Mouse (Mus musculus): ENCODE data around the gene Slc25a34.

The Slc25a34 gene

GRCm38 (mm10) chr4:141643118-141643855 lies 19.7 kb upstream of the Slc25a34 start:
- DNase-seq (ENCODE audit: low spot score): no peak

GRCm38 (mm10) chr4:141641961-141642811 lies 18.6 kb upstream of the Slc25a34 start:
- DNase-seq (ENCODE audit: low spot score): no peak

GRCm38 (mm10) chr4:141641353-141641771 lies 17.7 kb upstream of the Slc25a34 start:
- DNase-seq (ENCODE audit: low spot score): no peak

- DNase-seq (ENCODE audit: low spot score): no peak
Measured at GRCm38 (mm10) chr4:141639474-141639873, 15.9 kb upstream of the Slc25a34 start.

- no peak for DNase-seq (ENCODE audit: low spot score)
Measured at GRCm38 (mm10) chr4:141636693-141637092, 13.1 kb upstream of the Slc25a34 start.

- DNase-seq (ENCODE audit: low spot score): no peak
Measured at GRCm38 (mm10) chr4:141635991-141636390, 12.4 kb upstream of the Slc25a34 start.

- no peak for DNase-seq (ENCODE audit: low spot score)
Measured at GRCm38 (mm10) chr4:141632111-141632873, 8.7 kb upstream of the Slc25a34 start.

GRCm38 (mm10) chr4:141631250-141631649 lies 7.6 kb upstream of the Slc25a34 start:
- no peak for DNase-seq (ENCODE audit: low spot score)

GRCm38 (mm10) chr4:141630021-141630420 lies 6.4 kb upstream of the Slc25a34 start:
- DNase-seq (ENCODE audit: low spot score): no peak

GRCm38 (mm10) chr4:141628661-141629060 lies 5.0 kb upstream of the Slc25a34 start:
- DNase-seq (ENCODE audit: low spot score): no peak

- DNase-seq (ENCODE audit: low spot score): no peak
Measured at GRCm38 (mm10) chr4:141627502-141627901, 3.9 kb upstream of the Slc25a34 start.

- no peak for DNase-seq (ENCODE audit: low spot score)
Measured at GRCm38 (mm10) chr4:141625774-141626550, 2.3 kb upstream of the Slc25a34 start.

- DNase-seq (ENCODE audit: low spot score): no peak
Measured at GRCm38 (mm10) chr4:141624983-141625773, 1.6 kb upstream of the Slc25a34 start.

GRCm38 (mm10) chr4:141624134-141624533 lies 513 bp upstream of the Slc25a34 start:
- no peak for DNase-seq (ENCODE audit: low spot score)

- no peak for DNase-seq (ENCODE audit: low spot score)
Measured at GRCm38 (mm10) chr4:141623037-141623436, 584 bp downstream of the Slc25a34 start.

- no peak for DNase-seq (ENCODE audit: low spot score)
Measured at GRCm38 (mm10) chr4:141622580-141622979, 1.0 kb downstream of the Slc25a34 start.

- DNase-seq (ENCODE audit: low spot score): no peak
Measured at GRCm38 (mm10) chr4:141622091-141622490, 1.5 kb downstream of the Slc25a34 start.

- DNase-seq (ENCODE audit: low spot score): no peak
Measured at GRCm38 (mm10) chr4:141621297-141621696, 2.3 kb downstream of the Slc25a34 start.

GRCm38 (mm10) chr4:141619299-141619883 lies 4.2 kb downstream of the Slc25a34 start:
- no peak for DNase-seq (ENCODE audit: low spot score)

- DNase-seq (ENCODE audit: low spot score): no peak
Measured at GRCm38 (mm10) chr4:141618565-141619243, 4.9 kb downstream of the Slc25a34 start, which contains the start of gene Tmem82. Gene Tmem82 (minus strand): TSS chr4:141618633.
